Mouse (Mus musculus): ENCODE measurements around the gene Cntn3.

- no peak for TF ChIP-seq CTCF (IDR thresholded peaks at IDR 0.05; ENCODE audit: extremely low read depth, insufficient read length, insufficient replicate concordance, low read depth, low read length)
- TF ChIP-seq POLR2A (IDR thresholded peaks at IDR 0.05; ENCODE audit: low read depth, low read length) = no peak
Observed at GRCm38 (mm10) chr6:102556497-102556896, 16.4 kb downstream of the Cntn3 start.
